Mouse (Mus musculus) cerebellum, postnatal 10 days (tissue): Measurements from ENCODE around the gene Cadm3.

Experiments used
- DNase-seq, 2 experiments: peaks; one replicate each; pipeline ENCODE4 v3.0.0; 2021; ENCODE audit warnings: mixed read lengths in 2 of 2

The Cadm3 gene

DNA sequence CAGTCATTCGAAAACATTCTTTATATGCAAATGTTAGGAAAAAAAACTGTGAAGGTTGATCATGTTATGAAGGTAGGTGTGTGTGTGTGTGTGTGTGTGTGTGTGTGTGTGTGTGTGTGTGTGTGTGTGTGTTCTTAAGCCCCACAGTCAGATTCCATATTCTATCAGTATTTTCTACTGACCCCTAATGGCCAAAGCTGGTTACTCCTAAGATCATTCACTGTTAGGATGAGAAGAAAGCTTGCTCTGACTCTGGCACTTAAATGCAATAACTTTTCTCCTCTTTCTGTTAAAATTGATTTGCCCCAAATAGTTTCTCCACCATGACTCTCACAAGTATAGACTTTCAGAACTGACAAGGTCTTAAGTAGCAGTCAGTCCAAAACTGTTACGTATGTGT lies 10.8 kb downstream of the Cadm3 start:
- DNase-seq: peak; percentile 43 to 70

DNA sequence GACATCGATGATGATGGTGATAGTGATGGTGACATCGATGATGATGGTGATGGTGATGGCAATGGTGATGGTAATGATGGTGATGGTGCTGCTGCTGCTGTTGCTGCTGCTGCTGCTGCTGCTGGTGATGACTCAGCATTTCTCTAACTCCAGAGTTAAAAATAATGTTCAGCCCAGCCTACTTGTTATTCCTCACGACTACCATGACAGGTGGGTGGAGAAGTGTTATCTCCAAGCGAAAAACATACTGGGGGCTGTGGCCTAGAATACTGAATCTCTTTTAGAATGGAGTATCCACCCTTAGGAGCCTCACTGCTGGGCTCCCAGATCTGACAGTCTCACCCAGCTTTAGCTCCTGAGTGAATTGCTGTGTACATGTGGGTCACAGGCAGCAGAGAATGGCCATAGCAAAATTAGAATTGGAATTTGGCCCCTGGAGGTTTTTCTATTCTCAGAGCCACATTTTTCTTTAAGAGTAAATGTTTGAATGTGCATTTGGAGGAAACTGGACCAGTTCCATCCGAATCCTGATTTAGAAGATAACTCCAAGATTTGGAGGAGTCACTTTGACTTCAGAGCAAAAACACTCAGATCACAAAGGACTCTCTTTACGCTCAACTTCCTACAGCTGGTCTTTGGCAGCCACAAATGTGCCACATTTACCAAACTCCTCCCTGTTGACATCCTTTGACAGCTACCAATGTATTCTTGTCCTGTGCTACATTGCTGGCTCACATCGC lies 12.2 kb downstream of the Cadm3 start:
- no peak for DNase-seq

DNA sequence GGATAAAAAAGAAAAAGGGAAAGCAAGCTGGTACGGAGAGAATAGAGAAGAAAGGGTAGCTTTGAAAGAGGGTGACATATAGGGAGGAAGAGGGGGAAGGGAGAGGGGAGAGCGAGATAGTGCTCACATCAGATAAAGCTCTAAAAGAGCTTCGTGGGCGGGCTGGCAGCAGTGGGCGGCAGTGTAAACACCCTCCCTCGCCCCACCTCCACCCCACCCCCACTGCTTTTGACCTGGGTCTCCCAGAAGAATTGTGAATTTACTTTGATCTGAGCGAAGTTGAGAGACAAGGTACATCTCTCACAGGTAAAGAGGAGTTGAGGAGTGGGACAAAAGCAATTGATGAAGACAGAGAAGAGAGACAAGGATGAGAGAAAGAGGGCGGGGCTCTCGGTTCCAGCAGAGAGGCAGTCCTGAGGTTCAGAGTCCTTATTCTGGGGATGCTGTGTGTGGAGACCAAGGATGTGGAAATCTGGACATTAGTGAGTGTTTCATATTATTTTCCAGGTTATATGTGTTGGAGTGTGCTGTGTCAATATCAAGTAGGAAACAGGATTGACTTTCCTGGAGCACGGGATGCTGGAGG lies 17.0 kb downstream of the Cadm3 start, which contains the start of gene Aim2:
Gene Aim2, plus strand, starts transcription at position 508 of the 586 bp plus-strand sequence.
- DNase-seq: no peak

DNA sequence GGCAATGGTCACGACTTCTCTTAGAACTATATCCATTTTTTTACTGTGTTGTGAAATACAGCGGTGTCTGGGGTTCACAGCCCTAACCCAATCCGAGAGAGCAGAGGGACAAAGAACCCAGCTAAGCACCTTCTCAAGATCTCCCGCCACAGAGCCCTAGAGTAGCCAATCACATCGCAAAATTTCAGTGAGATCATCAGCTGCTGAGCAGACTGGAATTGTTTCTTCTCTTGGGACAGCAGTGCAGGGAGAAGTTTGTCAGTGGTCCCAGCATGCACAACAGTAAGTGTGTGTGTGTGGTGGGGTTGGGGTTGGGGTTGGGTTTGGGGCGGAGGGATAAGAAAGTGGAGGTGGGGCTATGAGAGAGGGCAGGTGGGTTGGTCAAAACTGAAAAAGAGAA lies 17.5 kb downstream of the Cadm3 start:
- peak; percentile 48 to 66 for DNase-seq

DNA sequence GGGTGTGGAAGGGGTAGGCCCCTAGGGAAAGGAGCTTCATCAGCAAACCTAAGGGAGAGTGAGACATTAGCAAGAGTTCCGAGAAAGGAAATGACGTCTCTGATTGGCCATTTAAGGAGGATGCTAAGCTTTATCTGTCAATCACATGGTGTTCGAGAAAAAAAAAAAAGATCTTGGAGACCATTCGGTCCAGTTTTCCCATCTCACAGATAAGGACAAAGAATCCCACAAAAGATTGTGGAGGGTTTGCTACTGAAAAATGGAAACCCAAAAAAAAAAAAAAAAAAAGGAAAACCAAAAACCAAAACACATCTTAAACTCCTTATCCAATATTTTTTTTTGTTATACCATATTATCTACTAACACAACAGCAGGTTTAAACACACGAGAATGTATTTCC lies 18.3 kb downstream of the Cadm3 start:
- DNase-seq: no peak

DNA sequence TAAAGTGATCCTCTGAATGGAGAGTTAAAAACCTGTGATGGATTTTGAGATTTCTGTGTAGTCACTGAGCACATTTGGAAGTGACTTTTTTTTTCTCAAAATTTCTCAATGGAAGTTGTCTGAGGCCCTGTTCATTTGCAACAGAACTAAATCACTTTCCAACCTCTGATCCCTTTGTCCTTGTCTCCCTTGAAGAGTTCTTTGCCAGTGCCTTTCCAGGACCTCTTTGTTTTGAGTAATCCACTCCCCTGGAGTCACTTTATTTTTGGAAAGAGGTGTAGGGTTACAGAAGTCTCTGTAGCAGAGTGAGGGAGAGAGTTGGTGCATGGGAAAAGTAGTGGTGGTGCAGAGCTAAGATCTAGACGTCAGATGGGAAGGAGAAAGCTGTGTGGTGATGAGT lies 19.0 kb downstream of the Cadm3 start:
- no peak for DNase-seq

DNA sequence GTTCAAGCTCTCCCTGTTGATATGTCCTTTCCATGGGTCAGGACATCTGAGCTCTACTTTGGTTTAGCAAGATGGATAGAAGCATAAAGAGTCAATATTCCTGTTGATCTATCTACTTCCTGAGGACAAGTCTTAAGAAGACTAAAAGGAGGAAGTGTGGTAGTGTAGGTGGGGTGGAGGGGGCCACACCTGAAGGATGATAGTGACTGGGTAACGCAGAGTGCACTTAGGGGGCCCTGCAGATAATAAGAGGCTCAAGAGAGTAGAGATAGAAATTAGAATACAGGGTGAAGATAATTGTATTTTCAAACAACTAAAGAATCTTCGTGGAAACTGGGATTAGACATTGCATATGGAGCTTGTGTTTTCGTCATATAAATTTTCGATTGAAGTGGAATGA lies 22.4 kb downstream of the Cadm3 start:
- DNase-seq: no peak

DNA sequence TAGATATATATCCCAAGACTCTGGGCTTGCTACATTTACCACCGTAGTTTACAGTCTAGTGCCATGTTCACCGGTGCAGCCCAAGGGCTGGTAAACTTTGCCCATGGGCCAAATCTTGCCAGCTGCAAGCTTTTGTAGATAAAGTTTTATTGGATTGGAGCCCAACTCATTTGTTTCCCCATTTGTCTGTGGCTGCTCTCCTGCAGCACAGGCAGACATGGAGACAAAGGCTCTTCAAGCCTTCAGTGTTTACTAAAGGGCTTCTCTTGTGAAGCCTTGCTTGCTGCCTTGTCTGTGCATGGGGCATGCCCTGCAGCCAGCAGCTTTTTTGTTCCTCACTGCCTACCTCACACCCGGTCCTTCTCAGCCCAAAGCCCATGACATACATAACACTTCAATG lies 23.6 kb downstream of the Cadm3 start:
- DNase-seq: no peak

DNA sequence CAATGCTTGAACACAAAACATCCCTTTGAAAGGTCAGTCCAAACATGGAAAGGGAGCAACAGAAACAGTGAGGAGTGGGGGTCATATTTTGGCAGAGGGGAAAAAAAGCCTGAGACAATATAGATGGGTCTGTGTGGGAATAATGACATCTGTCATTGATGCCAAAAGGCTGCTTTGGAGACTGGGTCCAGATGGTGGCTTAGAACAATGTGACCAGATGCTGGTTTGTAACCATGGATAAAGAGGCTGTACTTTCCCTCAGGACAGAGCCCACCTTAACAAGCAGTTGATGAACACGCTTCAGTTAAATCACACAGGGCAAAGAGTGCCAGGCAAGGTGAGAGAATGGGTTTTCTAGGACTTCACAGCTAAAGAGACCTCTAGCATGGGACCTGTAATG lies 25.1 kb downstream of the Cadm3 start:
- DNase-seq: peak in 1 of 2 experiments; percentile 42

DNA sequence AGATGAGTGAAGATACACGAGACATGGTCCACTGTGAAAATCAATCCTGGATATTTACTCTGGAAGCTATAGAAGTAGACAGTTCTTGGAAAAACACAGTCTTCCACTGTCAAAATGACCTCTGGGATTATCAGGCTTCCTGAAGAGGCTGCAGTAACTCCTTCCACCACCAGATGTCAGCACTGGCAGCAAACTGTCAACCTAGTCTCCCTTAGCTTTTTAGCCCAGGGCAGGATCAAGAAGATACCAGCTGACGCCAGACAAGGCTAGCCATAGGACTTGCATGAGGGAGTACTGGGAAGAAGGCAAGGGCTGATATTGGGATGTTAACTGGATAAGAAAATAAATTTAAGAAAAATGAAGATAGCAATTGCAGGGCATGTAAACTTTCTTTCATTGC lies 28.0 kb downstream of the Cadm3 start:
- DNase-seq: peak; percentile 87 to 91

DNA sequence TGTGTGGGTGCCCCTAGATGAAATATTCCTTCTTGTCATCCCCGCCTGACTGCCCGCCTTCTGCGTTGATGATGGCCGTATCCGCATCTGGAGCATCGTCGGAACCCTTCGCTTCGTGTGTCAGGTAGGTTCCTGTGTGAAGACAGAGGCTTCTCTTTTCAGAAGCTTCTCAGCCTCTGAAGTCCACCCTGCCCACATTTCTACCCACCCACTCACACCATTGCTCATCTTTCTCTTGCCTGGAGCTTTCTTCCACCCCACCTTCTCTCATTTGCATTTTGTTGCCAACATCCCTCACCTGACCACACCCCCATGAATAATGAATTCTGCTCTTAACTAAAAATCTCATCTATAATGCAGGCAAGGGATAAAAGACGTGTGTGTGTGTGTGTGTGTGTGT lies 30.5 kb downstream of the Cadm3 start:
- no peak for DNase-seq

DNA sequence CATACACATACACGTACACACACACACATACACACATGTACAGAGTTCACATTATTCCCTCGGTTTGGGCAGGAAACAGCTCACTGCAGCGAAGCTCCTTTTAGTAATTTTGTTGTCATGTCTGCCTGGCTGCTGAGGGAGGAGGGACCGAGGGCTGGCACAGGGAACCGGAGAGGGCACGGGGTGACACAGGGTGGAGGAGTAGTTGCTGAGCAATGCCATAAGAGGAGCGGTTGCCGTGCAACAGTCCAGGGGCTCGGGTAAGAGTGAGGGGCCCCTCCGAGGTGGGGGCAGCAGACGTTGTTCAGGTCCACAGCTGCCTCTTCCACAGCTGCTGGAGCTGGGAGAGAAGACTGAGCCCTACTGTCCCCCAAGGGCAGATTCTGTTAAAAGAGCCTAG lies 31.6 kb downstream of the Cadm3 start:
- no peak for DNase-seq

DNA sequence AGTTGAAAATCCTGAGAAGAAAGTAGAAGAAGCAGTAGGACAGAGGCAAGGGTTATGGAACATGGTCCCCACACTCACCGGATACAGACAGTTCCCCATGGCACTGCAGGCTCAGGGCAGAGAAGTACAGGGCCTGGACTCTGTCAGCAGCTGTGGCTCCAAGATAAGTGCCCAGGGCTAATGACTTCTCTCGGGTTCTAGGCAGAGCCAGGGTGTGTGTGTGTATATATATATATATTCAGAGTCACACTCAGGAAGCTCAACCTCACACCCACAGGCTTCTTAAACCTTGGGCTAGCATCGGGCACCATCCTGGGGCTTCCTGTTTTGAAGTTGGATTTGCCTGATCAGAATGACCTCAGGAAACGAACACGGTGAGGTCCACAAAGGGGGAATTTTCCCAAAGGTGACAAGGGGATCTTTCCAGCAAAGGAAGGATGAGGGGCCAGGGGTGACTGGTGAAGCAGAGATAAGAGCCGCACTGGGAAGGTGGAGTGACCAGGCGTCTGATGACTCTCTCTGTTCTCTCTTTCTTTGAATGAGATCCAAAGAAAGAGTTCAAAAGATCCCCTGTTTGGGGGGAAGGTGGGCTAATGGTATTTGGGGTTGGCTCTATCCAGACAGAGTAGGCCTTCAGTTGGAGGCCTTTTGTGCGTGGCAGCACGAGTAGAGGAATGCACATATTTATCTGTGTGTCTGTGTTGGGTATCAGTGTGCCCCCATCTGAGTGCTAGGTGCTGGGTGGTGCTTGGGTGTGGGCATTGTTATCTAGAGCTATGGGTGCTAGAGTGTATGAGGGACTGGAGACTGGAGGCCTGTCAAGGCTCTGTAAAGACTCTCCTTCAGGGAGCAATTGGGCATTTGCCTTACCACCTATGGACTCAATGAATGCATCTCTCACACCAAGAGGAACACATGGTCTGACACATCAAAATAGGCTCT lies 33.9 kb downstream of the Cadm3 start, which contains the start of gene Ackr1:
Gene Ackr1, minus strand, starts transcription at position 439 of the 942 bp plus-strand sequence.
- DNase-seq: peak in 1 of 2 experiments; percentile 25

DNA sequence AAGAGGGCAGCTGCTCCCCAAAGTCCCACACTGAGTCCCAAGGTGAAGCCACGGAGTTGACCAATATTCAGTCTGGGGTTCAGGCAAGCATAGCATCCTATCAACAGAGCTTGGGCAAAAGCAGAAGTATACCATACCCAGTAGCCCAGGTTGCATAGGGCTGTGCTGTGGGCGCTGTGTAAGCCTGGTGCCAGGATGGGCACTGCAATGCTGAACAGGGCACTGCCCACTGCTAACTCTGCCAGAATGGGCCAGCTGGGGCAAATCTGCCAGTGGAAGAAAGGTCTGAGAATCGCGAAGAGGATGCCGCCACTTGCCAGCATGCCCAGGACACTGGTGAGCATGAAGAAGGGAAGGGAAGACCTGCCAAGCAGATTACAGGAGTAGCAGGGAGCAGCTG lies 35.1 kb downstream of the Cadm3 start:
- peak; percentile 77 to 83 for DNase-seq

DNA sequence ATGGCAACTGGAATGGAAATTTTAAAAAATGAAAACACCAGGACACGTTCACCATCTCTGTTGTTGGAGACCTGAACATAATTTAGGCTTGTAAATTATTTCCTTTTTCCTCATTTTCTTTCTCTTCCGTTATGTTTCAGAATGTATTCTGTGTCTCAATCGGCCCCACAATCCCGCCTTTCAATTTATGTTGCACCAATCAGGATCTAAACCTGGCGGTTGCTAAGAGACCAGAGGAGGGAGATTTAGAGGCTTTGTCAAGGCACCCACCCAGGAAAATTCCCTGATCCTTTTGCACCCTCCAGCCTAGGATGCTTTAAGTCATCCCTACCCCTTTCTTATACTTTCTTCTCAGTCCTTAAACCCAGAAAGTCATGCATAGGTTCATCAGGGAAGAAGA lies 37.8 kb downstream of the Cadm3 start:
- peak in 1 of 2 experiments; percentile 31 for DNase-seq

DNA sequence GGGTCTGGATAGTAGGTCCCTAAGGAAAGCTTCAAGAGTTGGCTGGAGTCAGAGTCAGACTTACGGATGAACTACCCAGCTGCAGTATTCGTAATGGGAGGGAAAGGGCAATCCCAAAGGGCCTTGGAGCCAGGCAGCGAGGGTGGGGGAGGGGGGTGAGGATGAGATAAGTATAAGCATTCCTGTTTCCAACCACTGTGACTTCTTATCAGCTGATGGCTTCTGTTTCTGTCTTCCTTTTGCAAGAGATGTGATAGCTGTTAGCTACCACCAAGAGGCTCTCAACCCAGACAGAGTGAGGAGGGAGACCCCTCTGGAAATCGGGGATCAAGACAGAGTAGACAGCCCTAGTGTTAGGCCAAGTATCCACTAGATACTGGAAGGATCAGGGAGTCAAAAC lies 38.3 kb downstream of the Cadm3 start:
- DNase-seq: peak in 1 of 2 experiments; percentile 9

DNA sequence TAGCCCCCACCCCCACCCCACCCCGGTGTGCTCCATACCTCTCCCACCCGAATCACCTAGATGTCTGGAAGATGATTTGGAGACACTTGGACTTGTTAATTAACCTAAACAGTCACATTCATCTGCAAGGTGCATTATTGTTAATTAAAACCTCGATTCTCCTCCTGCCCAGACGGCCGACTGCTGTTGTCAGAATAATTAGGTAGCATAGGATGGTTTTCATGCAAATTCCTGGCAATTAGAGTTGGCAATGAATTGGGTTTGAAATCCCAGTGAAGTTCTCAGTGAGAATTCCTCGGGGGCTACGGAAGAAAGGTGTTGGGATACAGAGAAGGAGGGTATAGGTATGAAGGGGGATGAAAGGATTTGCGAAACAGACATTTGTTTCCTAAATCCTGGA lies 39.0 kb downstream of the Cadm3 start:
- peak in 1 of 2 experiments; percentile 8 for DNase-seq

DNA sequence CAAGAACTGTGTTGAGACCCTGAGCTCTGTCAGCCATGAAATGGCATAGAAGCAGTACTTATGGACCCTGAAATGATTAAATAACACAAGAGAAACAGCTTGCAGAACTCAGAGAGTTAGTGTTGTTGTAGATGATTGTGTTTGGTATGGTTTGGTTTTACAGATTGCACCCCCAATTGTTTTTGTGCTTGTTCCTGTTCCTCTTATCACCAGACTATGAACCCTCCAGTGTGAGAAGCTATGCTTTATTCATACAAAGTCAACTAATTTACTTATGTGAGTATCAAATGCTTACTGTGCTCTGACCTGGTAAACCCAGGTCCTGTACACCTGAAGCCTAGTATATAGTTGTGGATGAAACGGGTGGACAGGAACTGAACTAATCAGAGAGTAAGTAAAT lies 40.9 kb downstream of the Cadm3 start:
- no peak for DNase-seq

DNA sequence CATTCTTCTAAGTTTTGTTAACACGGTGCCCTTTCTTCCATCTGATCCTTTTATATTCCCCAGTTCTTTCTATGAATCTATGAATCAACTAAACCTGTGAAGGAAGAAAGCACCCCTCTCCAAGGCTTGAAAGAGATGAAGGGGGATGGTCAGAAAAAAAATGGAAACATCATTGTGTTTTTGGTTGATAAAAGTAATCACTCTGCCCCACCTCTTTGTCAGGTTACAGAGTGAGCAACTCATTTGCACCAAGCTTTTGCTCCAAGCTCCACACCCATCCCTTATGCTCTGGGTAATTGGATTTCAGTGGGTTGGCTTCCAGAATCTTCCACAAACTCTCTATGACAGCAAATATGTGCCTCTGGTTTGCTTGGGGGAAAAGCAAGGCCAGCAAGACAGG lies 42.1 kb downstream of the Cadm3 start:
- DNase-seq: peak in 1 of 2 experiments; percentile 16

DNA sequence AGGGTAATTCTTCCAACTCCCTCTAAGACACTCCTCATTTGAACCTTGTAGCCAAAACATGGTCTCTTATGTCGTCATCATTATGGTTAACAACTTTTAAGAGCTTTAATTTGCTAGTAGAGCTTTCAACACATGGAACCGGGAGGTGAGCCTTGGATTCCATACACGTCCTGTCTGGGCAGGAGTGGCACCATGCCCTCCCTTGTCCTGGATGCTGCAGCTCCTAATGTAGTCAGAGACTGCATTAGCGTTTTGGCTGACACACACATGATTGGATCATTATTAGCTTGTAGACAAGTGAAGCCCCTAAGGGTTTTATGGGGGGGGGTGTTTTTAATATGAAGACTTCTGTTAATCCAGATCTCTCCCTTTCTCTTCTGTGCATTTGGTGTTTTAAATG lies 42.5 kb downstream of the Cadm3 start:
- DNase-seq: peak; percentile 38 to 58

DNA sequence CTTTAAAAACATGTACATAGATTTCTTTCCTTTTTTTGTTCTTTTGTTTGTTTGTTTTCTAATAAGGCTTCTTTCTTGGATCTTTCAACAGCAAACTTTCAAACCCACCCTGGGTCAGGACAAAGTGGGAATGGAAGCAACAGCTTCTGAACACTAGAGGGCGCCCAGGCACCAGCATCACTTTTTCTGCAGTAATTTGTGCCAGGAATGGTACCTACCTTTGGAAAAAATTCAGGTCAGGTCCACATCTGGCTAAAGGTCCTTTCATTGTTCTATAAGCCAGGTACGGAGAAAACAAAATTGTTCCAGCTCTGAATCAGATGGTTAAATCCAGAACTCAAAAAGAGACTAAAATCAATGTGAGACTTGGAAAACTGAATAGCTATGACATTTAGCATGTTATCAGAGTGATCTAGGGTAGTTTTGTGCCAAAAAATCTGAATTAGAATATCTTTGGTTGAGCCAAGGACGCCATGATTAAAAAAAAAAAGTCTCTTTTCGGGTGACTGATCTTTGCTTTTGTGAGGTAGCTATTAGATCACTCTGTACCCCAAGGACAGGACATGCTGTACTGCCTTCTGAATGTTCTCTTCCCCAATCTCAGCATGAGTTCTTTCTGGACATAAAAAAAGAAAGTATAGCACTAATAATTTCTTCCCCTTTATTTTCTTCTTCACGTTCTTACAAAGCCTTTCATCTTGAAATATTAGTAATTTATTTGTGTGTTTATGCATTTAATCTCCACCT lies 43.5 kb downstream of the Cadm3 start:
- DNase-seq: peak; percentile 80 to 88

DNA sequence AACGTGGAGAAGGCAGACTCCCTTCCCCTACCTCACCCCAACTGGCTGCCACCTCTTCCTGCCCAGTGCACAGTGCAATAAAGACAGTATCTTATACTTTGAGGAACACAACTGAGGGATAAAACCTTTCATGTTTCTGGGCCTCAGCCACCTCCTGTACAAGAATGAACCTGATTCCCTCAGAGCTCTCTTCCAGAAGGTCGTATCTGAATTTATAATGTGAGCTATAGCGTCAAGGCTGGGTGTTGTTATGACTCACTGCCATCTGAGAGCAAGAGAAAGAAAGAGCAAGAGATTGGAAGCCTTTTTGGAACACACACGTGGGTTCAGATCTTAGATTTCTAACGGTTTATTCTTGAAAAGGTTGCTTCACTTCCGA lies 45.3 kb downstream of the Cadm3 start:
- no peak for DNase-seq
